Mouse (Mus musculus) c-Kit-positive CD71-positive TER-119-positive erythroid progenitor cells, embryonic 14.5 days (primary cell): Measurements from ENCODE around the gene Crebrf.

Source experiments
- DNase-seq: peaks from one replicate; pipeline ENCODE4 v3.0.0-alpha.2; 2013; ENCODE audit warnings: low spot score

Gene Crebrf

GRCm38 (mm10) chr17:26705463-26706359, 9.7 kb upstream of the Crebrf start:
- DNase-seq: no peak

DNA sequence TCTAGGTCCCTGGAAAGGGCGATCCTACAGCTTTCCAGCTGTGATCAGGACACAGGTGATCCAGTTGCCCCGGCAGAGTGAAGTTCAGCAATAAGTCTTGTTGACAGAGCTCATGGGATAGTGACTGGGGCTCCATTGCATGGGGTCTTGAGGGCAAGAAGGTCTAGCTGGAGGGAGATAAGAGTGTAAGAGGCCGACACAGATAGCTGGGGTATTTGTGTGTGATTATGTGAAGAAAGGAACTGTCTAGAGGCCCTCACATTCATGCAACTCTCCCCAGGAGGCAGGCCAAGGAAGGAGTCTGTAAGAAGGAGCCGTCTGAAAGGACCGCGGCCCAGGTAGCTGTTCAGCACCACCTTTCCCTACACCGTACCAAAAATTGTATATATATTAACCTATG, 8.4 kb upstream of the Crebrf start:
- no peak for DNase-seq

GRCm38 (mm10) chr17:26708499-26708898, 7.0 kb upstream of the Crebrf start:
- no peak for DNase-seq

- no peak for DNase-seq
These were observed 6.4 kb upstream of the Crebrf start for GRCm38 (mm10) chr17:26708993-26709590.

- DNase-seq: no peak
These were observed 5.4 kb upstream of the Crebrf start for GRCm38 (mm10) chr17:26710049-26710448.

DNA sequence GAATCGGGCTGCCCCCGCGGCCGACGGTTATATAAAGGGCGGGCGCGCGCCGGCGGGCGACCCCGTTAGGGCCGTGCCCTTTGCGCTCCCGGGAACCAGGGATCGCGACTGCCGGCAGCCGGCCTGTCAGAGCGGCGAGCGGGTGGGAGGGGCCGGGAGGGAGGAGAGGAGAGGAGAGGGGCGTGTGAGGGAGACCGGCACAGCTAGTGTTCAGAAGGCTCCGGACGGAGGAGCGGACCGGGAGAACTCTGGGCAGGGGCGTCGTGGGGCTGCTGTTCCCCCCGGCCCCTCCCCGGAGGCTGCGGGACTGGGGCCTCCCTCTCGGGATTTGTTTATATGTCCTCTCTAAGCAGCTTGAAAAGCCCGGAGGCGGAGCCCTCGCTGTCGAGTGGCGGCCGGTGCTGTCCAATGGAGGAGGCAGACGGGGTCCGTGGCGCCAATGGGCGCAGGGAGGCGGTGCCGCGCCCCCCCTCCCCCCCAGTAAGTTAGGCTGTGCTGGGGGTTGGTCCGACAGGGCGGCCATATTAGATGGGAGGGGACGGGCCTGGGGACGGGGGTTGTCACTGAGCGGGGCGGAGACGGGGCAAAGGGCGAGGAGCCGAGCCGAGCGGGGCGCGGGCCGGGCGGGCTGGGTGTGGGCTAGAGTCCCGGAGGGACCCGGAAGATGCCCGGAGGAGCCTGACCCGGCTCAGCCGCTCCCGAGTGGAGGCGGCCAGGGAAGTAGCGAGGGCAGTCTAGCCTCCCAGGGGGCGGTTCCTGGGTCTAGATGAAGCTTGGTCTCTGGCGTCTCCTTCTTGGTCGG, 667 bp downstream of the Crebrf start:
- peak; percentile 96 for DNase-seq

GRCm38 (mm10) chr17:26717868-26718267, 2.4 kb downstream of the Crebrf start:
- no peak for DNase-seq

DNA sequence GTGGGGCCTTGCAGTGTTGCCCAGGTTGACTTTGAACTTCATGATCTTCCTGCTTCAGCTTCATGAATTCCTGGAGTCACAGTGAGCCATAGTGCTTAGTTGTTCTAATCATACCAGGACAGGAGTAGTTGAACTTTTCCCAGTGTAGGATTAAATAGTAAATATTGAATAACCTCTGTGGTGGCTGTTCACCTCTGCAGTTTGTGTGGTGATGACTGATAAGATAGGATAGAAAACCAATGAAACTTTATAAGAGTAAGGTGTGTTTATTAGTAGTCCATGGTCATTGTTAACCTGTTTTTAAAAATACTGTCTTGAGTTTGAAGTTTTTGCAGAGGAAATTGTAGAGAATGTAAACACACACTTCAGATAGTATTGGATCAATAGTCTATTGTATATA, 4.0 kb downstream of the Crebrf start:
- no peak for DNase-seq

DNA sequence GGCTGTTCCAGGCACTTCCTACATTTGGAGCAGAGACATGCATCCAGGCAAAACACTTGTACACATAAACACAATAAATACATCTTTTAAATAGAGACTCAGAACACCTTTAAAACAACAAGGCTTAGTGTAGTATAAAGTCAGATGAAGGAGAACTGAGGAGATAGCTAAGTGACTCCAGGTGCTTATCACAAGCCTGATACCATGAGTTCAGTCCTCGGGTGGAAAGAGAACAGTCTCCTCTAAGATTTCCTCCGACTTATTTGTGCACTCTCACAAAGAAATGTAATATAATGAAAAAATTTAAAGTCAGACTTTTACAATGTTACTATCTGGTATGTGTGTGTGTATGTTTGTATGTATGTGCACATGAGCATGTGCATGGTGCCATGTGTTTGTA, 6.4 kb downstream of the Crebrf start:
- no peak for DNase-seq

GRCm38 (mm10) chr17:26724790-26725189, 9.3 kb downstream of the Crebrf start:
- DNase-seq: no peak

DNA sequence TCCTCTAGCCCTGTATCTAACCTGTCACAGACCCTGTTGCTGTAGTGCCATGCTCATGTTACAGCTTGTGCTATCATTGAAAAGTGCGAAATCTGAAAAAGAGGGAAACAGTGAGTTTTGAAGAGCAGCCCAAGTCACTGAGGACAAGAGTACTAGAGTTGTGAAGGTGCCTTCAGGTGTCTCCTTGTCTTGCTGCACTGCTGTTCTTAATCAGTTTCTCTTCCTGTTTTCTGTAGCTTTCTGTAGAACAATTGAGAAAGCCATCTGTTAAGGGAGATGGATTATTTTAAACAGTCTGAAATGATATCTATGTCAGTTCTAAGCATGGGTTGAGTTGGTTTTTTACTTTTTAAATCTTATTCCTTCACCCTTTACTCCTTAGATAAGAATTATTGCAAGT, 11.2 kb downstream of the Crebrf start:
- no peak for DNase-seq

- DNase-seq: no peak
These were observed 11.8 kb downstream of the Crebrf start for GRCm38 (mm10) chr17:26727110-26727755.

DNA sequence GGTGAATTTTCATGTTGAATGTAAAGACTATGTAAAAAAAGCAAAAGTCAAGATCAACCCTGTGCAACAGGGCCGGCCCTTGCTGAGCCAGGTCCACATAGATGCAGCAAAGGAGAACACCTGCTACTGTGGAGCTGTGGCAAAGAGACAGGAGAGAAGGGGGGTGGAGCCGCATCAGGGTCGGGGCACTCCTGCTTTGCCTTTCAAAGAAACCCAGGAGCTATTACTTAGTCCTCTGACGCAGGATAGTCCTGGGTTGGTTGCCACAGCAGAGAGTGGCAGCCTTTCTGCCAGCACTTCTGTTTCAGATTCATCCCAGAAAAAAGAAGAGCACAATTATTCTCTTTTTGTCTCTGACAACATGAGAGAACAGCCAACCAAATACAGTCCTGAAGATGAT, 27.1 kb downstream of the Crebrf start:
- DNase-seq: no peak

- no peak for DNase-seq
These were observed 27.8 kb downstream of the Crebrf start for GRCm38 (mm10) chr17:26743294-26743693.

DNA sequence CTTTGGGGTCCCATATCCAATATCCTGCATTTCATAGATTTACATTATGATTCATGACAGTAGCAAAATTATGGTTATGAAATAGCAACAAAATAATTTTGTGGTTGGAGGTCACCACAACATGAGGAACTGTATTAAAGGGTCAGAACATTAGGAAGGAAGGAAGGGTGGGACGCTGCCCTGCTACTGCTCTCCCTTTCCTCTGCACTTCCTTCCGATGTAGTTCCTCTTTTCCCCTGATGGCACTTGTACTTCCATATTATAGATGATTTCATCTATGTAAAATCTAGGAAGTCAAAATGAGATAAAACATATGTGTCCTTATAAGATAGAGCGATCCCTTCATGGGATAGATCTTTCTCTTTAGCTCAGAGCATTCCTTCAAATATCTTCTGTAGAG, 34.5 kb downstream of the Crebrf start:
- no peak for DNase-seq

- DNase-seq: no peak
These were observed 36.8 kb downstream of the Crebrf start for GRCm38 (mm10) chr17:26752297-26752696.

DNA sequence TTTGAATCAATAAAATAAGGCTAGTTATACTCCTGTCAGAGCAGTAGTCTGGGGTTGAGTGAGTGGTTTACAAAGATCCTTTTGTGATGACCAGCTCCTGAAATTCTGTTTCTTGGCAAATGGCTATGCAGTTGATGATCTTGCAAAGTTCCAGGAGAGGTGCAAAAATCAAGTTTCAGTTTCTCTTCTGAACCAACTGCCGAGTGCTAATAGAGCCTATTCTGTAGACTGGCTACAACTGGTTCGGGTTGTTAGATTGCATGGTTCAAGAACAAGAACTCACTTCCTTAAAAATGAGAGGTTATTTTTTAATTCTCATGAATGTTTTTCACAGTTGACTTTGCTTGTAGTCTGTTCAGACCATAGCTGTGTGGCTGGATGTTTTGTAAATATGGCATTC, 38.0 kb downstream of the Crebrf start:
- no peak for DNase-seq

GRCm38 (mm10) chr17:26767100-26767753, 51.8 kb downstream of the Crebrf start:
- DNase-seq: peak; percentile 56

DNA sequence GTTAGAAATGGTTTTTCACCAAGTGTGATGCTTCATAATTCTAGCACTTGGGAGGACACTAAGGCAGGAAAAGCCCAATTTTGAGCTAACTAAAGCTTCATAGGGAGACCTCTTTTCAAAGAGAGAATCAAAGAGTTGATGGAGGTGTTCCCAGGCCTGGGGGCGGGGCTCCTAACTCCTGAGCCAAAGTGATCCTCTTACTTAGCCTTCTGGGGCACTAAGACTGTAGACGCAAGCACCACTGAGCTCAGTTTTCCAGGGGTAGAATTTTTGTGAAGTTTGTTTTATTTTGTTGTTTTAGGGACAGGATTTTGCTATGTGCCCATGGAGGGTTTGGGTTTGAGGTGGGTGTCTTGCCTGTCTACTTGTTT, 52.3 kb downstream of the Crebrf start:
- DNase-seq: peak; percentile 26

DNA sequence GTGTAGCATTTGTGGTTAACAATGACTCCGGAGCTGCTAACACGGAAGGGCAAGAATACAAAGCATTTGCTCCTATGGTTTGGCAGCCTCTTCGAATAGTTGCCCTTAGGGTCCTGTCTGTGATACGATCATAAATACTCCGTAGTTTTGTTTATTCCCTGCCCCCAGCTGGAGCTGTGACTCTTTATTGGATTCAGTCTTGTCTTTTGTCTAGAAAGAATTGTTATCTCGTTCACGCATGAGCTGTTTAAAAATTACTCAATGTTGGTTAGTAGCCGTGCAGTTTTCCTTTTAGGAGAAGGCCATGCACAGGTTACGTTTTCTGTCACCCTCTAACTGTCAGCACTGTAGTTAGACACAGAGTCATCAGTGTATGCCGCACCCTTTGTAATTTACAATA, 60.8 kb downstream of the Crebrf start:
- DNase-seq: no peak

GRCm38 (mm10) chr17:26778001-26778400, 62.6 kb downstream of the Crebrf start:
- peak; percentile 27 for DNase-seq
